Mouse (Mus musculus) lung, postnatal 0 days (tissue): ENCODE results near the gene Cmtm4.

ENCODE experiments used
- CTCF ChIP-seq: IDR thresholded peaks from 2 replicates; pipeline ENCODE4 v1.5.1; 2016; ENCODE audit warnings: antibody characterized with exemption, mild to moderate bottlenecking
- EP300 ChIP-seq: IDR thresholded peaks from 2 replicates; pipeline ENCODE4 v1.6.1; 2016; ENCODE audit warnings: antibody characterized with exemption, mild to moderate bottlenecking, control low read depth

GRCm38 (mm10) chr8:104390245-104390644, 5.4 kb downstream of the Cmtm4 start:
- TF ChIP-seq CTCF, result no peak
- TF ChIP-seq EP300, result no peak
